Mouse (Mus musculus) embryonic facial prominence, embryonic 14.5 days (tissue): ENCODE measurements at regions not wholly inside any gene's neighbourhood (a gene's known extent, or its start where the extent isn't known, plus 50 kb on each side); places are given as distances from the start of the nearest gene placed in this dataset.
A peak's percentile ranks its signal among the peaks of the same experiment; 100 is the strongest.

Experiments used
- ATAC-seq: fragments of 200-750 bp; cut with Nextera tagmentation; 2 replicates; pipeline ENCODE4 v1.8.0; 2017; ENCODE audit warnings: low read depth, moderate number of reproducible peaks, moderate TSS enrichment
- DNase-seq: peaks from one replicate; pipeline ENCODE4 v3.0.0-alpha.2; 2015; ENCODE audit warnings: low spot score
- H3K27ac ChIP-seq: fragments of 300-500 bp; sonication (generic); replicated peaks from 2 replicates; pipeline ENCODE4 v1.5.1; 2014; ENCODE audit warnings: low read depth, mild to moderate bottlenecking, low read length, moderate library complexity
- H3K27me3 ChIP-seq: fragments of 300-500 bp; sonication (generic); replicated peaks from 2 replicates; pipeline ENCODE4 v1.6.1; 2014; ENCODE audit warnings: low read length; ENCODE audit not compliant: control insufficient read depth, insufficient read depth
- H3K36me3 ChIP-seq: fragments of 300-500 bp; sonication (generic); 2 replicates; pipeline ENCODE4 v1.6.1; 2014; ENCODE audit warnings: low read length, mixed read lengths; ENCODE audit not compliant: control insufficient read depth, insufficient read depth
- H3K4me1 ChIP-seq: fragments of 300-500 bp; sonication (generic); 2 replicates; pipeline ENCODE4 v1.6.1; 2014; ENCODE audit warnings: antibody characterized with exemption, low read length; ENCODE audit not compliant: control insufficient read depth, insufficient read depth
- H3K4me2 ChIP-seq: fragments of 300-500 bp; sonication (generic); 2 replicates; pipeline ENCODE4 v1.6.1; 2014; ENCODE audit warnings: low read depth, mild to moderate bottlenecking, low read length, moderate library complexity, mixed read lengths
- H3K4me3 ChIP-seq: fragments of 300-500 bp; sonication (generic); 2 replicates; pipeline ENCODE4 v1.5.1; 2014; ENCODE audit warnings: low read depth, mild to moderate bottlenecking, low read length
- H3K9ac ChIP-seq: fragments of 300-500 bp; sonication (generic); 2 replicates; pipeline ENCODE4 v1.6.1; 2014; ENCODE audit warnings: low read depth, mild to moderate bottlenecking, low read length, moderate library complexity, mixed read lengths
- H3K9me3 ChIP-seq: fragments of 300-500 bp; sonication (generic); 2 replicates; pipeline ENCODE4 v1.6.1; 2016; ENCODE audit warnings: low read length; ENCODE audit not compliant: control insufficient read depth
- WGBS: fragments of 180-500 bp; shearing (Covaris S2); extraction: QIAGEN DNeasy Blood & Tissue Kit; methylation state at CpG from one replicate; pipeline ENCODE4 v1.1.7; 2014; 5-methylcytosine and 5-hydroxymethylcytosine counted together

- H3K9me3 ChIP-seq, result no peaks in the 10 kb centered on the region
- 78% methylated on average over 7 of the region's 7 CpGs for WGBS
Observed at GRCm38 (mm10) chr10:125679644-125680043, 286.3 kb upstream of the Lrig3 start.

GRCm38 (mm10) chr10:125685130-125685529, 280.8 kb upstream of the Lrig3 start:
- DNase-seq (no peak), ATAC-seq (no peak)

More at GRCm38 (mm10) chr10:125679644-125680043, 286.3 kb upstream of the Lrig3 start:
- Histone ChIP-seq H3K27me3 (no peaks in the 10 kb centered on the region), H3K4me2 (no peak overlapping the region), H3K36me3 (no peaks in the 10 kb centered on the region), H3K4me3 (no peak overlapping the region), H3K4me1 (no peaks in the 10 kb centered on the region), H3K27ac (no peak overlapping the region), H3K9ac (no peak overlapping the region)
- ATAC-seq (no peak), DNase-seq (no peak)

GRCm38 (mm10) chr10:125693505-125693904, 272.5 kb upstream of the Lrig3 start:
- Histone ChIP-seq H3K4me3 (no peak overlapping the region), H3K4me1 (no peaks in the 10 kb centered on the region; the same call in 1 of the 2 replicates), H3K27me3 (no peaks in the 10 kb centered on the region), H3K27ac (no peak overlapping the region), H3K9ac (no peak overlapping the region), H3K36me3 (no peaks in the 10 kb centered on the region), H3K9me3 (no peaks in the 10 kb centered on the region), H3K4me2 (no peak overlapping the region)
- 61% methylated on average over 7 of the region's 7 CpGs for WGBS
- DNase-seq (peak; percentile 41), ATAC-seq (peak; percentile 55; the same call in 1 of the 2 replicates)

More at GRCm38 (mm10) chr10:125685130-125685529, 280.8 kb upstream of the Lrig3 start:
- WGBS, result 83% methylated on average over 5 of the region's 5 CpGs
- no peak overlapping the region for H3K27ac ChIP-seq
- H3K27me3 ChIP-seq, result no peaks in the 10 kb centered on the region
- no peak overlapping the region for H3K4me2 ChIP-seq
- H3K4me1 ChIP-seq, result no peaks in the 10 kb centered on the region
- H3K36me3 ChIP-seq, result no peaks in the 10 kb centered on the region
- H3K9ac ChIP-seq, result no peak overlapping the region
- H3K4me3 ChIP-seq, result no peak overlapping the region
- no peaks in the 10 kb centered on the region for H3K9me3 ChIP-seq

GRCm38 (mm10) chr10:125696159-125696558, 269.8 kb upstream of the Lrig3 start:
- WGBS, result 92% methylated on average over 5 of the region's 5 CpGs
- no peaks in the 10 kb centered on the region for H3K36me3 ChIP-seq
- no peak for ATAC-seq

GRCm38 (mm10) chr10:125725077-125725680, 240.8 kb upstream of the Lrig3 start:
- Histone ChIP-seq H3K4me3 (no peak overlapping the region), H3K27me3 (no peaks in the 10 kb centered on the region), H3K4me2 (peak overlapping the region; percentile 29; the same call in 1 of the 2 replicates), H3K9ac (no peak overlapping the region), H3K4me1 (0 out of 2 replicates have a peak, but pooled peaks cover 3% of the 10 kb centered on the region), H3K9me3 (no peaks in the 10 kb centered on the region), H3K36me3 (no peaks in the 10 kb centered on the region), H3K27ac (0 out of 2 replicates have a peak overlapping the region, but pooled peaks have one; percentile 22)
- 30% methylated on average over 18 of the region's 18 CpGs for WGBS
- peak; percentile 89 for ATAC-seq
- peak; percentile 92 for DNase-seq

More at GRCm38 (mm10) chr10:125696159-125696558, 269.8 kb upstream of the Lrig3 start:
- DNase-seq, result no peak
- Histone ChIP-seq H3K27me3 (no peaks in the 10 kb centered on the region), H3K27ac (no peak overlapping the region), H3K9me3 (no peaks in the 10 kb centered on the region), H3K4me1 (no peaks in the 10 kb centered on the region; the same call in 1 of the 2 replicates), H3K4me2 (no peak overlapping the region), H3K9ac (no peak overlapping the region), H3K4me3 (no peak overlapping the region)

- H3K27ac ChIP-seq, result peak overlapping the region; percentile 22; the same call in 1 of the 2 replicates
- H3K4me1 ChIP-seq, result 0 out of 2 replicates have a peak, but pooled peaks cover 3% of the 10 kb centered on the region
- H3K36me3 ChIP-seq, result no peaks in the 10 kb centered on the region
- H3K4me2 ChIP-seq, result peak overlapping the region; percentile 29
- no peaks in the 10 kb centered on the region for H3K27me3 ChIP-seq
- DNase-seq (peak; percentile 59), ATAC-seq (peak; percentile 57)
- H3K9me3 ChIP-seq, result no peaks in the 10 kb centered on the region
- H3K9ac ChIP-seq, result no peak overlapping the region
- H3K4me3 ChIP-seq, result no peak overlapping the region
- 21% methylated on average over 7 of the region's 7 CpGs for WGBS
Observed at GRCm38 (mm10) chr10:125725681-125726139, 240.3 kb upstream of the Lrig3 start.

- H3K27me3 ChIP-seq, result no peaks in the 10 kb centered on the region
- H3K4me2 ChIP-seq, result no peak overlapping the region; the same call in 1 of the 2 replicates
- no peak overlapping the region for H3K9ac ChIP-seq
- H3K4me3 ChIP-seq, result no peak overlapping the region
- WGBS, result 40% methylated on average over 8 of the region's 8 CpGs
- DNase-seq (peak; percentile 6), ATAC-seq (no peak)
- 0 out of 2 replicates have a peak overlapping the region, but pooled peaks have one; percentile 15 for H3K27ac ChIP-seq
- H3K4me1 ChIP-seq, result 0 out of 2 replicates have a peak, but pooled peaks cover 3% of the 10 kb centered on the region
- no peaks in the 10 kb centered on the region for H3K36me3 ChIP-seq
- no peaks in the 10 kb centered on the region for H3K9me3 ChIP-seq
Observed at GRCm38 (mm10) chr10:125726546-125726945, 239.4 kb upstream of the Lrig3 start.

- Histone ChIP-seq H3K4me1 (no peaks in the 10 kb centered on the region), H3K27ac (no peak overlapping the region), H3K36me3 (no peaks in the 10 kb centered on the region), H3K4me2 (no peak overlapping the region), H3K9ac (no peak overlapping the region), H3K27me3 (no peaks in the 10 kb centered on the region), H3K4me3 (no peak overlapping the region), H3K9me3 (no peaks in the 10 kb centered on the region)
- WGBS, result 69% methylated on average over 4 of the region's 4 CpGs
- no peak for DNase-seq
- no peak for ATAC-seq
Observed at GRCm38 (mm10) chr10:125735744-125736494, 230.0 kb upstream of the Lrig3 start.
